Mouse (Mus musculus) neural tube, embryonic 13.5 days (tissue): Measurements from ENCODE around the gene Gnaq. TPM values are rescaled to one million over a fixed set of nuclear protein-coding genes. Genes with fewer than 3 reads are reported as not detected.
"Not testable (repeated sequence)": the region's sequence is repeated elsewhere in the genome, so short reads cannot be mapped to it uniquely, and the experiment has no call there.

Experiments
- ATAC-seq: fragments of 200-750 bp; cut with Nextera tagmentation; 2 replicates; pipeline ENCODE4 v1.8.0; 2017; ENCODE audit warnings: low read depth, mild to moderate bottlenecking, moderate TSS enrichment, moderate library complexity
- H3K27ac ChIP-seq: fragments of 300-500 bp; sonication (generic); replicated peaks from 2 replicates; pipeline ENCODE4 v1.5.1; 2015; ENCODE audit warnings: moderate library complexity, mild to moderate bottlenecking, inconsistent platforms
- H3K27me3 ChIP-seq: fragments of 300-500 bp; sonication (generic); 2 replicates; pipeline ENCODE4 v1.6.1; 2015; ENCODE audit warnings: mild to moderate bottlenecking, inconsistent platforms
- H3K36me3 ChIP-seq: fragments of 300-500 bp; sonication (generic); 2 replicates; pipeline ENCODE4 v1.6.1; 2015; ENCODE audit warnings: mild to moderate bottlenecking, inconsistent platforms
- H3K4me1 ChIP-seq: fragments of 300-500 bp; sonication (generic); replicated peaks from 2 replicates; pipeline ENCODE4 v1.6.1; 2015; ENCODE audit warnings: inconsistent platforms
- H3K4me2 ChIP-seq: fragments of 300-500 bp; sonication (generic); 2 replicates; pipeline ENCODE4 v1.6.1; 2015; ENCODE audit warnings: inconsistent platforms, mild to moderate bottlenecking, moderate library complexity
- H3K4me3 ChIP-seq: fragments of 300-500 bp; sonication (generic); 2 replicates; pipeline ENCODE4 v1.5.1; 2015; ENCODE audit warnings: mild to moderate bottlenecking, inconsistent platforms
- H3K9ac ChIP-seq: fragments of 300-500 bp; sonication (generic); 2 replicates; pipeline ENCODE4 v1.6.1; 2015; ENCODE audit warnings: moderate library complexity, mild to moderate bottlenecking, inconsistent platforms
- H3K9me3 ChIP-seq: fragments of 300-500 bp; sonication (generic); 2 replicates; pipeline ENCODE4 v1.6.1; 2016; ENCODE audit warnings: inconsistent platforms
- WGBS: fragments of 180-500 bp; shearing (Covaris S2); methylation state at CpG from one replicate; pipeline ENCODE4 v1.1.7; 2015; 5-methylcytosine and 5-hydroxymethylcytosine counted together
- polyA plus RNA-seq: library from polyadenylated mRNA; unstranded; fragments of >200 nt; fragmentation: Nextera tagmentation; extraction: Ambion mirVana; gene quantifications from 2 replicates; pipeline ENCODE4 v1.2.1, GENCODE M21; 2015

The Gnaq gene
- polyA plus RNA-seq, 1 experiment from 2014 or later = 83.3 TPM

DNA sequence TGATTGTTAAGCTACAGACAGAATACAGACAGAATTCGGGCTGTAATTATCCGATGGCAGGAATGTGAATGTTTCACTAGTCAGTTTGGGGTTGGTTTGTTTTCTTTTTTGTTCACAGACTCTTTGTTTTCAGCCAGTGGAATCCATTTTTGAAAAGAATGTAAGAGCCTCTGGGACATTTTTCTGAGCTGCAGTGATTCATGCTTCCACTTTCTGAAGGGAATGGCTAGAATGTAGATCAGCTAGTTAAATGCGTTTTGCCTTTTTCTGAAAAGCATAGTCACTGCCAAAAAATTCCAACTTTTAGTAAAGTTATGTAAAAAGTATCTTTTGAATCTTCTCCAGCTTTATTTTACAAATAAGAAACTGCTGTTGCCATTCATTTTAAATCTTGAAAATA lies 118.3 kb downstream of the Gnaq start:
- no peaks in the 10 kb centered on the region for H3K36me3 ChIP-seq
- H3K27me3 ChIP-seq = no peaks in the 10 kb centered on the region
- H3K4me3 ChIP-seq = no peak overlapping the region
- H3K9me3 ChIP-seq = no peaks in the 10 kb centered on the region
- peak overlapping the region; percentile 64 for H3K27ac ChIP-seq
- no peak overlapping the region for H3K9ac ChIP-seq
- WGBS = 49% methylated on average over 3 of the region's 3 CpGs
- H3K4me1 ChIP-seq = peaks cover 37% of the 10 kb centered on the region
- 0 out of 2 replicates have a peak overlapping the region, but pooled peaks have one; percentile 5 for H3K4me2 ChIP-seq
- no peak for ATAC-seq

DNA sequence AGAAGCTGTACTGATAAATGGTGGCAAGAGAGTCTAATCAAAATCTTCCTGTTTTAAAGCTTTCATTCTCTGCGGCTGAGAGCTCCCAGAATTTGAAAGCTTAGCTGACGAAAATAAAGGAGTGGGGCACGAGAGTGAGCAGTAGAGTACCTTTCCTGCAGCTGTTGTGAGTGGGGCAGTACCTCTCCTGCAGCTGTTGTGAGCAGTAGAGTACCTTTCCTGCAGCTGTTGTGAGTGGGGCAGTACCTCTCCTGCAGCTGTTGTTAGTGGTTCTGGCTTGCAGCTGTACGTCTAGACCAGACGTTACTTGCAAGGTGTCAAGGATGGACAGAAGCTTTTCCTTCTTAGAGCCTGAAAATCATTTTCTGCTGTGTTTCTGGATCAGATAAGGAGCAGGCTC lies 119.2 kb downstream of the Gnaq start:
- Histone ChIP-seq H3K27me3 (no peaks in the 10 kb centered on the region), H3K9me3 (no peaks in the 10 kb centered on the region), H3K36me3 (no peaks in the 10 kb centered on the region), H3K9ac (no peak overlapping the region), H3K4me2 (no peak overlapping the region), H3K4me3 (no peak overlapping the region), H3K4me1 (peaks cover 37% of the 10 kb centered on the region), H3K27ac (0 out of 2 replicates have a peak overlapping the region, but pooled peaks have one; percentile 28)
- 75% methylated on average over 5 of the region's 5 CpGs for WGBS
- peak; percentile 48; the same call in 1 of the 2 replicates for ATAC-seq

DNA sequence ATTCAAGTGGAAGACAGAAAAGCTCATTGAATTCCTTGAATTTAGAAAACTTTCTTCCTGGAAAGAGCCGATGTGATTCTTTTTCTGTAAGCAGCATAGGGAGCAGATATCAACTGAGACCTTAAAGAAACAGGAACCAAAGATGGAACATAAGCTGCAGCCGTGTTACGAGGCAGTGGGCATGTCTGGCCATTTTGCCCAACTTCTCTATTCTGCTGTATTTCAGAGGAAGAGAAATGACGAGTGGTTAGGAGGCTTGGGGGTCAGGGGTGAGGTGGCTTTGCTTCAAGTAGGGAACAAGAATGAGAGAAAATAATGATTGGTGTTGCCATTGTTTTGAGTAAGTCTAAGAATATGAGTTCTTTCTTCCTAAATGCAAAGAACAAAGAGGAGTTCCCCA lies 120.1 kb downstream of the Gnaq start:
- no peak overlapping the region for H3K4me2 ChIP-seq
- H3K4me3 ChIP-seq = no peak overlapping the region
- no peaks in the 10 kb centered on the region for H3K36me3 ChIP-seq
- 85% methylated on average over 4 of the region's 4 CpGs for WGBS
- no peak for ATAC-seq
- no peaks in the 10 kb centered on the region for H3K9me3 ChIP-seq
- H3K27me3 ChIP-seq = no peaks in the 10 kb centered on the region
- peaks cover 33% of the 10 kb centered on the region for H3K4me1 ChIP-seq
- no peak overlapping the region for H3K27ac ChIP-seq
- no peak overlapping the region for H3K9ac ChIP-seq

DNA sequence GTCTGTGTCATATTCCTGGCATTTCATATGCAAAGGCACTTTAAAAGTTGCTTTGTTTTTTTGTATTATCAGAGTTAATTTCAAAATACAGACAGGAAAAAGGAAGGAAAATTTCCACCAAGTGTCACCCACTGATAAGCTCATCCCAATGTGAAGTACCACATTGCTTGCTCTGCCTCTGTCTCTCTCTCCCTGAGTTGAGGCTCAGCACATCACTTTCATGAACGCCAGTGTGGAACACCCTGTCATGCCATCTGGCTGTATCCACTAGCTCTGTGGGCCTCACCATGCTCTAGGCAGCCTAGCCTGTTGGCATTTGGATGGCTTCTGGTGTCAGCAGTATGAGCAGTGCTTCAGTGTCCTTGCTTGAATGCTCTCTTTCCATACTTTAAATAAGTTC lies 122.2 kb downstream of the Gnaq start:
- no peaks in the 10 kb centered on the region for H3K27me3 ChIP-seq
- 74% methylated on average over 1 of the region's 1 CpGs for WGBS
- no peaks in the 10 kb centered on the region for H3K9me3 ChIP-seq
- no peak overlapping the region for H3K27ac ChIP-seq
- H3K36me3 ChIP-seq = no peaks in the 10 kb centered on the region
- no peak overlapping the region for H3K9ac ChIP-seq
- H3K4me2 ChIP-seq = no peak overlapping the region
- no peak overlapping the region for H3K4me3 ChIP-seq
- ATAC-seq = no peak
- peaks cover 47% of the 10 kb centered on the region for H3K4me1 ChIP-seq

DNA sequence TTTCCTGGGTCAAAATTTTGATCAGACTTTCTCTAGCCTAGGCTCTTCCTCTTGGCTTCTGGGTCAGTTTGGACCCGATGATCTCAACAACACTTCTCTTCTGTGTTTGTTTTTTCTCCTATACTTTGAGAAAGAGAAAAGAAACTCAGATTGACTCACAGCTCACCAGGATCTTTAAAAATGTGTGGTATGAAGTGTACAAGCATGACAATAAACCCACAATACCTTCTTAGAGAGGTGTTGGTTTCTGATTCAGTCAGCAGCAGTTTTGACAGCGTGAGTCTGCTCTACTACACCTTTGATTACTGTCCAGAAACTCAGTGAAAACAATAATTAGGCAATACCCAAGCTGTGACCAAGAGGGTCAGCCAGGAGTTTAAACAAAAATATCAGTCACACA lies 122.7 kb downstream of the Gnaq start:
- no peaks in the 10 kb centered on the region for H3K27me3 ChIP-seq
- 90% methylated on average over 2 of the region's 2 CpGs for WGBS
- H3K36me3 ChIP-seq = no peaks in the 10 kb centered on the region
- no peaks in the 10 kb centered on the region for H3K9me3 ChIP-seq
- no peak overlapping the region for H3K9ac ChIP-seq
- peaks cover 47% of the 10 kb centered on the region for H3K4me1 ChIP-seq
- H3K4me2 ChIP-seq = no peak overlapping the region
- H3K27ac ChIP-seq = no peak overlapping the region
- ATAC-seq = no peak
- no peak overlapping the region for H3K4me3 ChIP-seq

DNA sequence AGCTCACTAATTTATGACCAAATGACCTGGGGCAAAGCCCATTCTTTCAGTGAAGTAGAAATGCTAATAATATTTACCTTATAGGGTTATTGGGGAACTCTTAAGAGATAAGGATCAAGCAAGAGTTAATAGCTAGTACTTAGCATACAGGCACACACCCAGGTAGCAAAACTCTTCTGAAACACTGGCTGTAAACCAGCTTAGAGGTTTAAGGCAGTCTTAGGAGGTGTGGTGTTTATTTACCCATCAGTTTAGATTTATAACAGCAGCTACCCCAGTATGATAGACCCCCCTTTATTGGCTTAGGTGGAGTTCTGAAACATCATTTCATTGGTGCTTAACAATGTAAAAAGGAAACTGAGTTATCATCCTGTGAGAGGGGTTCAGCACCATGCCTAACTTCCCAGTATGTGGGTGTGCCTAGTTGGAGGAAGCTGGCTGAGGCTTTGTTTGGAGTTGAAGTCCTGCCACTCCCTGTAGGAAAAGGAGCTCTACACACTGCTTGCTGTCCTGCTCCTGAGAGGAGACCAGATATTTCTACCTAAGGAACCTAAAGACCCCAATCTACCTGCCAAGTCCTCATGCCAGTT lies 126.2 kb downstream of the Gnaq start:
- no peak for ATAC-seq
- Histone ChIP-seq H3K4me1 (peaks cover 25% of the 10 kb centered on the region), H3K9me3 (no peaks in the 10 kb centered on the region), H3K4me2 (no peak overlapping the region), H3K27me3 (no peaks in the 10 kb centered on the region), H3K36me3 (no peaks in the 10 kb centered on the region), H3K4me3 (no peak overlapping the region), H3K9ac (no peak overlapping the region), H3K27ac (no peak overlapping the region)

DNA sequence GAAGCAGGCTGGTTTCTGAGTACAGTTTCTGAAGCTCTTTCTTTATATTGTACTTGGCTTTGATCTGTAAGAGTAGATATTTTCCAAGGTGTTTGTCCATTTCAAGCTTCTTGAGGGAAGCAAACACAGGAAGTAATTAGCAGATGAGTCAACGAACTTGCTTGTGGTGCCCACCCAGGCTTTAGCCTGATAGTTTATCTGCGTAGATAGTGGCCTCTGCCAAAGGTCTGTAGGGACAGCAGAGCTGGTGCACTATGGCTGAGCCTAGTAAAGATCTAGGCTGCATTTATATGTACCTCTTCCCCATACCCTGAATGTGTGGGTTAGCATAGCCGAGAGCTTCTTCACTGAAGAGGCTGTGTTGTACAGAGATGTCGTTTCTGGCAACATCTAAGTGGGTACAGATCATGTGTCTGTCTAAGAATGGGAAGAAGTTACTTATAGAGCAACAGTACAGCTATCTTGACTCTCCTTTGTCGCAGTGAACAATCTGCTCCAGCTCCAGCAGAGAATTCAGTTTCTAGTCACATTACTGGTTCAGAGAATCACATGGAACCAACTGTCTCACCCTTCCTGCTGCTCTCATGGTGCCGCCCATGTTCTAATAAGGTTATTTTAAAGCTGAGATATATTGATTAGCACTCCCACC lies 127.3 kb downstream of the Gnaq start:
- H3K9ac ChIP-seq = no peak overlapping the region
- no peak overlapping the region for H3K4me2 ChIP-seq
- no peaks in the 10 kb centered on the region for H3K27me3 ChIP-seq
- peaks cover 25% of the 10 kb centered on the region for H3K4me1 ChIP-seq
- H3K4me3 ChIP-seq = no peak overlapping the region
- ATAC-seq = no peak
- H3K27ac ChIP-seq = no peak overlapping the region
- 92% methylated on average over 6 of the region's 6 CpGs for WGBS
- no peaks in the 10 kb centered on the region for H3K9me3 ChIP-seq
- no peaks in the 10 kb centered on the region for H3K36me3 ChIP-seq

DNA sequence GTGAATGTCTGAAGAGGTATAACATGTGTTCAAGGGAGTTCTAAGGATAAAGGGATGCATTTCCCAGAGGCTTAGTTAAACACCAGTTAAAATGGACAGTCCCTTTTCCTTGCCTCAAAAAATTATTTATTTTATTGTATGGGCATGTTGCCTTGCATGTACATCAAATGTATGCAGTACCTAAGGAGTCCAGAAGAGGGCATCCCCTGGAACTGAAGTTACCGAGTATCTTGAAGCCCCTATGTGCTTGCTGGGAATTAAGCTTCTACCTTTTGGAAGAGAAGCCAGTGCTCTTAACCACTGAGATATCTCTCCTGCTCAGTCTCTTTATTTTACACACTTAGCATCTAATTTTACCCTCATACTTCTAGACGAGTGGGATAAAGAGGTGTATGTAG lies 127.8 kb downstream of the Gnaq start:
- no peak overlapping the region for H3K4me3 ChIP-seq
- H3K27ac ChIP-seq = no peak overlapping the region
- no peak overlapping the region for H3K4me2 ChIP-seq
- no peak for ATAC-seq
- WGBS = 83% methylated on average over 2 of the region's 2 CpGs
- no peaks in the 10 kb centered on the region for H3K27me3 ChIP-seq
- H3K36me3 ChIP-seq = no peaks in the 10 kb centered on the region
- H3K9ac ChIP-seq = no peak overlapping the region
- peaks cover 25% of the 10 kb centered on the region for H3K4me1 ChIP-seq
- H3K9me3 ChIP-seq = no peaks in the 10 kb centered on the region

DNA sequence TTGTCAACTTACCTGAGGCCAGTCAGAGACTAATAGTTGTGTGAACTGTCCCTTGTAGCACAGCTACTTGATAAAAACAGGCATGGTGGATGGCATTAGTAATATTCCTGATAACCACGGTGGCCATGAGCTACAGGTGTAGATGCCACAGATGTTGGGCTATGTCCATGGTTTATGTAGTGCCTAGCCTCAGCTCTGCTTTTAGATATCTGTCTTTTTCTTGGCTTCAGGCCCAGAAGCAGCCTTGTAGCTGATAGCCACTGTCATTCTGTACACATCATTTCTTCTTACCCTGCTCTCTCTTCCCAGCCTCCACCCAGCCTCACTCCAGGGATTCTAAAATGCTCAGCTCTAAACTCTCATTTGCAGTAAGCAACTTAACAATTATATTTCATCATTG lies 128.3 kb downstream of the Gnaq start:
- no peak for ATAC-seq
- WGBS = 86% methylated on average over 1 of the region's 1 CpGs
- Histone ChIP-seq H3K9me3 (no peaks in the 10 kb centered on the region), H3K4me1 (peaks cover 25% of the 10 kb centered on the region), H3K36me3 (no peaks in the 10 kb centered on the region), H3K27me3 (no peaks in the 10 kb centered on the region), H3K27ac (no peak overlapping the region), H3K4me2 (no peak overlapping the region), H3K9ac (no peak overlapping the region), H3K4me3 (no peak overlapping the region)

DNA sequence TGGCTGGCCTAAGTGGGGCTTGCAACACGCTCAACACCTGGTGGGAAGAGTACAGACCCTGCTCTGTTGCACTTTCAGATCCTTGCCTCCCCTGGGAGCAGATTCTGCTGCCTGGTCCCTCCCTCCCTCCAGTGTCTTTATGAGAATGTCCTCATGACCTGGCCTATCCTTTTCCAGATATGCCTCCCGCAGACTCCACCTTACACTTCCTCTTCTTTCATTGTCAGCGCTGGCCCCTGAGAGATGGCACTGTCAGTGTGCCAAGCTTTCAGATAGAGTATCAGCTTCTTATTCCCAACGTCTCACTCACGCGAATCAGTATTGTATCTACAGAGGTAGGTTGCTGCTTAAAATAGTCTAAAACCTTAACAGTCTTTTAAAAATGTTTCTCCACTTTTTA lies 129.0 kb downstream of the Gnaq start:
- H3K4me2 ChIP-seq = no peak overlapping the region
- H3K36me3 ChIP-seq = no peaks in the 10 kb centered on the region
- no peak overlapping the region for H3K9ac ChIP-seq
- WGBS = 88% methylated on average over 6 of the region's 6 CpGs
- H3K9me3 ChIP-seq = no peaks in the 10 kb centered on the region
- H3K27me3 ChIP-seq = no peaks in the 10 kb centered on the region
- H3K4me3 ChIP-seq = no peak overlapping the region
- no peak for ATAC-seq
- no peak overlapping the region for H3K27ac ChIP-seq
- H3K4me1 ChIP-seq = peaks cover 25% of the 10 kb centered on the region

DNA sequence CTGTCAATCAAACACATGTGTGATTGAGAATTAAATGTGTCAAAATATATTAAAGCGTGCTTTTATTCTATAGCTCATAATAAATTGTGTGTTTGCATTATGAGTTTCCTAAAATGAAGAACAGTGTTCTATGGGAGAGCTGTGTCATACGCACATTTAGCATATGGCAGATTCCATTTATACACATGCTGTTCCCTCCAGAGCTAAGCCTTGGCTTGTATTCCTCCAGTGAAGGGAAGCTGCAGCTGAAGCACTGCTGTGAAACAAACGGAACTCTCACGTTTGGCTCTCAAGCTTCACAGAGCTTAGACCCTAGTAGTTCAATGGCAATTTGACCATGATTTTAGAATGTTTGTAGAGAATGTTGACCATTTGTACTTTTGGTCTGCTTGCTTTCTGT lies 129.7 kb downstream of the Gnaq start:
- Histone ChIP-seq H3K4me3 (no peak overlapping the region), H3K9me3 (no peaks in the 10 kb centered on the region), H3K4me1 (peaks cover 25% of the 10 kb centered on the region), H3K9ac (no peak overlapping the region), H3K27ac (no peak overlapping the region), H3K27me3 (no peaks in the 10 kb centered on the region), H3K4me2 (no peak overlapping the region), H3K36me3 (no peaks in the 10 kb centered on the region)
- 96% methylated on average over 4 of the region's 4 CpGs for WGBS
- no peak for ATAC-seq

DNA sequence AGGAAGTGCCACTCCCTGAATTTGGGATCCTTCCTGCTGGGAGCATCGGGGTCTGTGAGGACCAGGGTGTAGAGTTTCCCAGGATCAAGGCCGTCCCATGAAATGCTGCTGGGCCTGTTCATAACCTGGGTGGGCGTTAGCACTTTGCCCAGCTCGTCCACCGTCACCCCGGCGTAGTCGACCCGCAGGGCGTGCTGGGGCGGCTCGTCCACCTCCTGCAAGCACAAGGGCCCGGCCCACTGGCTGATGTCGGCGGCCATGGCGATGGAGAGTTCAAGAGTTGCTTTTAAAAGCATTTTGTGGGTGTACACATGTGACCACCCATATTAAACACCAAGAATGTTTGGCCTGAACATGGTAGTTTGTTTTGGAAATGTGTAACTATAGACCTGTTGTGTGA lies 134.7 kb downstream of the Gnaq start:
- not testable (repeated sequence) for ATAC-seq, H3K4me3 ChIP-seq, H3K36me3 ChIP-seq, H3K27me3 ChIP-seq, H3K9me3 ChIP-seq, H3K4me2 ChIP-seq, H3K27ac ChIP-seq, H3K9ac ChIP-seq
- peaks cover 18% of the 10 kb centered on the region for H3K4me1 ChIP-seq
- WGBS = 97% methylated on average over 11 of the region's 16 CpGs

DNA sequence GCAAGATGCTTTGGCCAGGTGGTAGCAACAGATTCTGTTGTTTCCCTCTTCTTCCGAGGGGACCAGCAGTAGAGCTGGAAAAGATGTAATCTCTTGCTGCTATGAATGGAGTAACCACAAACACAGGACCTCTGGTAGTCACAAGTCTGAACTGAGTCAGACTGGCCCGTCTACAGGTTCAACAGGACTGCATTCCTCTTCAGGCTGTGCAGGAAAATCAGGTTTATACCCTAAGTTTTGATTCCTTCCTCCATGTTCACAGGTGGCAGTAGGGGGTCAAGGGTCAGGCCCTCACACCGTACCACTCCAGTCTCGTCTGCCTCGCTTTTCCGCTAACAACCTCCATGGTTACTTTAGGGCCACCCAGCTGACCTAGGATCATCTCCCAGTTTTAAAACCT lies 137.6 kb downstream of the Gnaq start:
- Histone ChIP-seq H3K36me3 (no peaks in the 10 kb centered on the region), H3K4me3 (no peak overlapping the region), H3K9me3 (no peaks in the 10 kb centered on the region), H3K9ac (no peak overlapping the region), H3K27ac (no peak overlapping the region), H3K4me2 (no peak overlapping the region), H3K4me1 (peaks cover 27% of the 10 kb centered on the region), H3K27me3 (no peaks in the 10 kb centered on the region)
- 89% methylated on average over 6 of the region's 6 CpGs for WGBS
- no peak for ATAC-seq
